Mouse (Mus musculus) liver, adult 2 months (tissue): Measurements from ENCODE around the gene Crip1. TPM values are rescaled to one million over a fixed set of nuclear protein-coding genes. Genes with fewer than 3 reads are reported as not detected.

Source experiments
- DNase-seq: peaks from one replicate; pipeline ENCODE4 v3.0.0-alpha.2; 2011; ENCODE audit warnings: low read depth, low spot score; ENCODE audit errors: extremely low read depth
- H3K27ac ChIP-seq: fragments of 200-500 bp; replicated peaks from 2 replicates; pipeline ENCODE4 v1.5.1; 2012; ENCODE audit warnings: low read depth, mild to moderate bottlenecking, control low read depth, inconsistent platforms, low read length; ENCODE audit not compliant: insufficient read depth
- H3K27me3 ChIP-seq: fragments of 200-500 bp; 2 replicates; pipeline ENCODE4 v1.6.1; 2012; ENCODE audit warnings: mild to moderate bottlenecking, moderate library complexity, low read length, inconsistent platforms; ENCODE audit not compliant: control insufficient read depth, insufficient read depth
- H3K36me3 ChIP-seq: fragments of 200-500 bp; 2 replicates; pipeline ENCODE4 v1.6.1; 2012; ENCODE audit warnings: low read length, inconsistent platforms; ENCODE audit not compliant: control insufficient read depth, insufficient read depth
- H3K4me1 ChIP-seq: fragments of 200-500 bp; 2 replicates; pipeline ENCODE4 v1.6.1; 2011; ENCODE audit warnings: low read length; ENCODE audit not compliant: control insufficient read depth, insufficient read depth
- H3K4me3 ChIP-seq: fragments of 200-500 bp; 2 replicates; pipeline ENCODE4 v1.5.1; 2011; ENCODE audit warnings: low read depth, mild to moderate bottlenecking, control low read depth, low read length, moderate library complexity; ENCODE audit not compliant: insufficient read depth
- H3K79me2 ChIP-seq: fragments of 200-500 bp; 2 replicates; pipeline ENCODE4 v1.6.1; 2012; ENCODE audit warnings: inconsistent platforms, mild to moderate bottlenecking, low read length, moderate library complexity; ENCODE audit not compliant: control insufficient read depth, insufficient read depth
- H3K9ac ChIP-seq: fragments of 200-500 bp; 2 replicates; pipeline ENCODE4 v1.6.1; 2012; ENCODE audit warnings: low read depth, mild to moderate bottlenecking, control low read depth, inconsistent platforms, low read length
- CTCF ChIP-seq: fragments of 200-500 bp; IDR thresholded peaks from 2 replicates; pipeline ENCODE4 v1.5.1; 2011; ENCODE audit warnings: low read depth, low read length, control low read depth
- POLR2A ChIP-seq: fragments of 200-500 bp; IDR thresholded peaks from 2 replicates; pipeline ENCODE4 v1.6.1; 2011; ENCODE audit warnings: low read length, control low read depth; ENCODE audit not compliant: insufficient read depth; ENCODE audit errors: extremely low read depth
- WGBS: fragments of 180-500 bp; shearing (Covaris S2); methylation state at CpG from one replicate; pipeline ENCODE4 v1.1.7; 2018; 5-methylcytosine and 5-hydroxymethylcytosine counted together
- polyA plus RNA-seq: library from polyadenylated mRNA; depleted of rRNA; stranded (reverse); fragments of >200 nt; gene quantifications from 2 replicates; pipeline ENCODE4 v1.2.3, GENCODE M21; 2012
- total RNA-seq: library from RNA; depleted of rRNA; stranded (reverse); fragments of >200 nt; gene quantifications from 2 replicates; pipeline ENCODE4 v1.2.3, GENCODE M21; 2014

The Crip1 gene
- total and polyA plus RNA-seq, 2 experiments, result 22.2 to 25.0 TPM

- no peaks in the 10 kb centered on the region for H3K4me1 ChIP-seq
- H3K27me3 ChIP-seq, result no peaks in the 10 kb centered on the region
- no peak for DNase-seq
- H3K4me3 ChIP-seq, result no peak overlapping the region
- H3K27ac ChIP-seq, result no peak overlapping the region
- no peaks in the 10 kb centered on the region for H3K36me3 ChIP-seq
- no peak for TF ChIP-seq POLR2A
- no peak for TF ChIP-seq CTCF
- no peak overlapping the region for H3K9ac ChIP-seq
- H3K79me2 ChIP-seq, result no peaks in the 10 kb centered on the region
- WGBS, result 93% methylated on average over 11 of the region's 11 CpGs
These were observed 17.5 kb downstream of the Crip1 start for GRCm38 (mm10) chr12:113163561-113164006.

- H3K9ac ChIP-seq, result no peak overlapping the region
- no peaks in the 10 kb centered on the region for H3K36me3 ChIP-seq
- DNase-seq, result no peak
- H3K27me3 ChIP-seq, result no peaks in the 10 kb centered on the region
- no peak overlapping the region for H3K27ac ChIP-seq
- no peak overlapping the region for H3K4me3 ChIP-seq
- H3K4me1 ChIP-seq, result no peaks in the 10 kb centered on the region
- WGBS, result 73% methylated on average over 9 of the region's 9 CpGs
- no peaks in the 10 kb centered on the region for H3K79me2 ChIP-seq
- TF ChIP-seq POLR2A, result no peak
- no peak for TF ChIP-seq CTCF
These were observed 22.0 kb downstream of the Crip1 start for GRCm38 (mm10) chr12:113168031-113168536.

DNA sequence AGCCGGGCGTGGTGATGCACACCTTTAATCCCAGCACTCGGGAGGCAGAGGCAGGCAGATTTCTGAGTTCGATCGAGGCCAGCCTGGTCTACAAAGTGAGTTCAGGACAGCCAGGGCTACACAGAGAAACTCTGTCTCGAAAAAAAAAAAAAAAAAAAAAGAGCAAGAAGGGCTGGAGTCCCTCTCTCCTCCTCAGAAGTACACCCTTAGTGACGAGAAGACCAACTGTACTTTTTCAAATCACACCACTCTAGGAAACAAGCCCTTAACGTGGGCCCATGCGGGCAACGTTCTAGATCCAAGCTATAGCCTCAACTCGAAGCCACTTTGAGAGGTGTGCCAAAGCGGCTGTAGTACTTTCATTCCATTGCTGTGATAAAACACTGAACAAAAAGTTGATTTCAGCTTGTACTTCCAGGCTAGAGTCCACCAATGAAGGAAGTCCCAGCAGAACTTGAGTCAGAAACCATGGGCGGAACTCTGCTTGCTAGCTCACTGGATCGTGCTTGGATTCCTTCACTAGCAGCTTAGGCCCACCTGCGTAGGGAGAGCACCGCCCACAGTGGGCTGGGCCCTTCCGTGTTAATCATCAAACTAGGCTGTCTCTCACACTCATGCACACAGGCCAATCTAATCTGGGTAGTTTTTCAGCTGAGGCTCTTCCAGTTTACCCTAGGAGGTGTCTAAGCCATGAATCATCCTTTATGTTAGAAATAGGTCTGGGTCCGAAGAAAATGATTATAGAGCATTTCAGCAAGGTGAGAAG lies 31.0 kb downstream of the Crip1 start:
- Histone ChIP-seq H3K4me1 (no peaks in the 10 kb centered on the region), H3K27me3 (no peaks in the 10 kb centered on the region), H3K4me3 (no peak overlapping the region), H3K79me2 (no peaks in the 10 kb centered on the region), H3K27ac (no peak overlapping the region), H3K36me3 (no peaks in the 10 kb centered on the region), H3K9ac (no peak overlapping the region)
- WGBS, result 81% methylated on average over 18 of the region's 18 CpGs
- DNase-seq, result no peak
- TF ChIP-seq POLR2A (no peak), CTCF (no peak)

- WGBS, result 38% methylated on average over 4 of the region's 4 CpGs
- DNase-seq, result no peak
These were observed 34.9 kb downstream of the Crip1 start for GRCm38 (mm10) chr12:113181020-113181419.

DNA sequence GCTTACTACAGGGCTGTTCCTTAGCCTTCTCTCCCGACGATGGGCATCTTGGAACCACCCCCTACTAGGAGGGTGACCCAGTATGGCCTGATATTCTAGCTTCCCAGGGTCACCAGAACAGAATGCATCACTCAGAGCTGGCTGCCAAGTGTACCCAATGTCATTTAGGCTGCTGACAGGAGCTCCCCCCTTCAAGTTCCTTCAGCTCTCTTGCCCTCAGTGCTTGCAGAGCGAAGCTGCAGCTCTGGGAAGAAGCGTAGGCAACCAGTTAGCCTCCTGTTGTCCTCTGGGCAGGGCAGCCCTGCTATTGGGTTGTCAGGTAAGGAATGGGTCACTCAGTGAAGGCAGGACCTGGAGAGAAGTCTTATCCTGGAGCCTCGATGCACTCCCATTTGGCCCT lies 38.8 kb downstream of the Crip1 start:
- Histone ChIP-seq H3K4me3 (no peak overlapping the region), H3K36me3 (no peaks in the 10 kb centered on the region), H3K27me3 (peaks cover 6% of the 10 kb centered on the region), H3K27ac (no peak overlapping the region), H3K4me1 (no peaks in the 10 kb centered on the region), H3K79me2 (no peaks in the 10 kb centered on the region), H3K9ac (no peak overlapping the region)
- DNase-seq, result no peak
- 72% methylated on average over 5 of the region's 5 CpGs for WGBS
- no peak for TF ChIP-seq CTCF

More at GRCm38 (mm10) chr12:113181020-113181419, 34.9 kb downstream of the Crip1 start:
- Histone ChIP-seq H3K27me3 (peaks cover 5% of the 10 kb centered on the region; the same call in 1 of the 2 replicates), H3K79me2 (no peaks in the 10 kb centered on the region), H3K27ac (no peak overlapping the region), H3K4me3 (no peak overlapping the region), H3K4me1 (no peaks in the 10 kb centered on the region), H3K36me3 (no peaks in the 10 kb centered on the region), H3K9ac (no peak overlapping the region)
- TF ChIP-seq POLR2A, result no peak
- TF ChIP-seq CTCF, result no peak
